Mouse (Mus musculus): ENCODE data around the gene Fhl1. TPM values are rescaled to one million over a fixed set of nuclear protein-coding genes. Genes with fewer than 3 reads are reported as not detected.

Gene Fhl1
- polyA plus RNA-seq, 1 experiment from 2014 or later: 81.7 TPM

GRCm38 (mm10) chrX:56756352-56756751 is 24.8 kb downstream of the Fhl1 start:
- WGBS: 84% methylated on average over 7 of the region's 7 CpGs

GRCm38 (mm10) chrX:56760257-56760760 is 28.7 kb downstream of the Fhl1 start:
- no peak for ATAC-seq (ENCODE audit: low FRiP score)
- H3K36me3 ChIP-seq: no peaks in the 10 kb centered on the region
- no peaks in the 10 kb centered on the region for H3K9me3 ChIP-seq (replicated peaks)
- no peak overlapping the region for H3K4me2 ChIP-seq (replicated peaks)
- H3K4me3 ChIP-seq: no peak overlapping the region
- H3K27ac ChIP-seq: no peak overlapping the region
- no peak overlapping the region for H3K9ac ChIP-seq
- 91% methylated on average over 3 of the region's 3 CpGs for WGBS
- H3K4me1 ChIP-seq: no peaks in the 10 kb centered on the region
- H3K27me3 ChIP-seq: no peaks in the 10 kb centered on the region

More at GRCm38 (mm10) chrX:56756352-56756751, 24.8 kb downstream of the Fhl1 start:
- no peak for ATAC-seq (ENCODE audit: low FRiP score)
- H3K4me3 ChIP-seq: no peak overlapping the region
- H3K9me3 ChIP-seq (replicated peaks): no peaks in the 10 kb centered on the region
- H3K36me3 ChIP-seq: no peaks in the 10 kb centered on the region
- no peak overlapping the region for H3K27ac ChIP-seq
- no peaks in the 10 kb centered on the region for H3K27me3 ChIP-seq
- H3K4me1 ChIP-seq: no peaks in the 10 kb centered on the region
- H3K4me2 ChIP-seq (replicated peaks): no peak overlapping the region
- no peak overlapping the region for H3K9ac ChIP-seq

- no peak overlapping the region for H3K9ac ChIP-seq
- H3K4me2 ChIP-seq (replicated peaks): no peak overlapping the region
- H3K4me1 ChIP-seq: no peaks in the 10 kb centered on the region
- H3K27ac ChIP-seq: no peak overlapping the region
- no peak overlapping the region for H3K4me3 ChIP-seq
- no peaks in the 10 kb centered on the region for H3K9me3 ChIP-seq (replicated peaks)
- H3K36me3 ChIP-seq: no peaks in the 10 kb centered on the region
- H3K27me3 ChIP-seq: no peaks in the 10 kb centered on the region
- ATAC-seq (ENCODE audit: low FRiP score): no peak
These were observed 38.3 kb downstream of the Fhl1 start for GRCm38 (mm10) chrX:56769838-56770237.

GRCm38 (mm10) chrX:56771751-56772150 is 40.2 kb downstream of the Fhl1 start:
- Histone ChIP-seq H3K4me3 (no peak overlapping the region), H3K9me3 (replicated peaks) (no peaks in the 10 kb centered on the region)
- no peak for ATAC-seq (ENCODE audit: low FRiP score)

GRCm38 (mm10) chrX:56773329-56773728 is 41.7 kb downstream of the Fhl1 start:
- Histone ChIP-seq H3K9ac (no peak overlapping the region), H3K4me3 (no peak overlapping the region), H3K36me3 (no peaks in the 10 kb centered on the region), H3K4me2 (replicated peaks) (no peak overlapping the region), H3K9me3 (replicated peaks) (no peaks in the 10 kb centered on the region), H3K27ac (no peak overlapping the region), H3K27me3 (no peaks in the 10 kb centered on the region), H3K4me1 (no peaks in the 10 kb centered on the region)
- no peak for ATAC-seq (ENCODE audit: low FRiP score)
- 91% methylated on average over 4 of the region's 4 CpGs for WGBS

More at GRCm38 (mm10) chrX:56771751-56772150, 40.2 kb downstream of the Fhl1 start:
- no peak overlapping the region for H3K27ac ChIP-seq
- H3K36me3 ChIP-seq: no peaks in the 10 kb centered on the region
- no peak overlapping the region for H3K4me2 ChIP-seq (replicated peaks)
- no peak overlapping the region for H3K9ac ChIP-seq
- no peaks in the 10 kb centered on the region for H3K27me3 ChIP-seq
- H3K4me1 ChIP-seq: no peaks in the 10 kb centered on the region
- WGBS: 68% methylated on average over 1 of the region's 1 CpGs

DNA sequence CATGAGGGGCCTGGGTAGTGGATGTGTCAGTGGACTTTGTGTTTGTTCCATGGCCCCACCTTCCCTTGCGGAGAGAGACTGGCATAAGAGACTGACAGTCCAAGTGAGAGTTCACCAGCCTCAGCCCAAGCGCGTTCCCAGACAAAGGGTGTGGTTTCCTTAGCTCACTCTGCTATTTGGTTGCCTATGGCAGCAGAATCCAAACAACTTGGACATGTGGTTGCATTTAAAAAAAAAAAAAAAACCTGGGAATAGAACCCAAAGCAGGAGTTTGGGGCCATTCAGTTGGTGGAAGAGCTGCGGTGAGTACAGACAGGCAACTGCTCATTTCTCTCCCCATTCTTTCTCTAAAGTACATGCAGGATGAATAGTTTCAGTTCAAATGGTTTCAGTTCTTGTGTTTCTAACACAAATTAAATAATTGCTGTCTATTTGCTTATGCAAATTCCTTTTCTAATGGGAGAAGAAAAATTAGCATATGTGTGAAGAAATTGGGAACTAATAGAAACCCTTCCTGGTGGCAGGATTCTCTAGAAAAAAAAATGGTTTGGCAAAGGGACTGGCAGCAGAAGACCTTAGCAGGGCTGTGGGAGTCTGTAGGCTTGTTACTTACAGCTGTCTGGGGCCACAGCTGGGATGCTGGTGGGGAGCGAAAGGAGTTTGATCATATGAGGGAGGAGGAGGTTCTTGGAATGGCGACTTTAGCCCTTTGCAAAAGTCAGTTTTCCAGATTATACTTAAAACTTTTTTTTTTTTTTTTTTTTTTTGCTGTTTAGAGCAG is 54.9 kb downstream of the Fhl1 start:
- H3K9me3 ChIP-seq (replicated peaks): no peaks in the 10 kb centered on the region
- H3K27ac ChIP-seq: no peak overlapping the region
- no peak for ATAC-seq (ENCODE audit: low FRiP score)
- no peak overlapping the region for H3K4me2 ChIP-seq (replicated peaks)
- no peaks in the 10 kb centered on the region for H3K4me1 ChIP-seq
- no peak overlapping the region for H3K4me3 ChIP-seq
- no peak overlapping the region for H3K9ac ChIP-seq
- 0 out of 2 replicates have a peak, but pooled peaks cover 4% of the 10 kb centered on the region for H3K36me3 ChIP-seq
- 75% methylated on average over 6 of the region's 6 CpGs for WGBS
- no peaks in the 10 kb centered on the region for H3K27me3 ChIP-seq

GRCm38 (mm10) chrX:56787486-56787885 is 55.9 kb downstream of the Fhl1 start:
- no peak overlapping the region for H3K27ac ChIP-seq
- H3K9ac ChIP-seq: no peak overlapping the region
- H3K4me2 ChIP-seq (replicated peaks): no peak overlapping the region
- H3K27me3 ChIP-seq: no peaks in the 10 kb centered on the region
- WGBS: 75% methylated on average over 3 of the region's 3 CpGs
- ATAC-seq (ENCODE audit: low FRiP score): no peak
- H3K4me1 ChIP-seq: no peaks in the 10 kb centered on the region
- no peaks in the 10 kb centered on the region for H3K9me3 ChIP-seq (replicated peaks)
- H3K4me3 ChIP-seq: no peak overlapping the region
- 0 out of 2 replicates have a peak, but pooled peaks cover 4% of the 10 kb centered on the region for H3K36me3 ChIP-seq

GRCm38 (mm10) chrX:56790591-56790990 is 59.0 kb downstream of the Fhl1 start:
- no peaks in the 10 kb centered on the region for H3K4me1 ChIP-seq
- H3K9me3 ChIP-seq (replicated peaks): no peaks in the 10 kb centered on the region
- WGBS: 81% methylated on average over 4 of the region's 4 CpGs
- H3K27me3 ChIP-seq: no peaks in the 10 kb centered on the region
- no peak for ATAC-seq (ENCODE audit: low FRiP score)
- H3K9ac ChIP-seq: no peak overlapping the region
- no peak overlapping the region for H3K4me2 ChIP-seq (replicated peaks)
- no peak overlapping the region for H3K4me3 ChIP-seq
- H3K36me3 ChIP-seq: peaks cover 10% of the 10 kb centered on the region; the same call in 1 of the 2 replicates
- no peak overlapping the region for H3K27ac ChIP-seq

DNA sequence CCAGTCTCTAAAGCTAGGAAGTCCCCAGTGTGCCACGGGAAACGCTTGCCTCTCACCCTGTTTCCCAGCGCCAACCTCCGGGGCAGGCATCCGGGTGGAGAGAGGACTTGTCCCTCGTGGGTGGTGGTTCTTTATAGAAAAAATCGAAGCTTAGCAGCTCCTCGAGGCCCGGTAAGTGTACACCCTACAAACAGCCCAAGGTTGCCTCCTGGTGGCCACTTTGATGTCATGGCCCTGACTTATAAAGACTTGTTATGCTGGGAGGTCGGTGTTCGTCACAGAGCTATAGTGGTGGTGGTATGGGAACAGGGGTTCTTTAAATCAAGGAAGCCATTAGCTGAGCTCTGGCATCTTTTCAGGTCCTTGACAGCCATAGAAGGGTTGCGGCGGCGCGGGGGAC is 59.7 kb downstream of the Fhl1 start:
- H3K9me3 ChIP-seq (replicated peaks): no peaks in the 10 kb centered on the region
- H3K4me2 ChIP-seq (replicated peaks): no peak overlapping the region
- no peaks in the 10 kb centered on the region for H3K27me3 ChIP-seq
- ATAC-seq (ENCODE audit: low FRiP score): peak; percentile 64; the same call in 1 of the 2 replicates
- no peak overlapping the region for H3K9ac ChIP-seq
- no peak overlapping the region for H3K27ac ChIP-seq
- peaks cover 10% of the 10 kb centered on the region; the same call in 1 of the 2 replicates for H3K36me3 ChIP-seq
- 59% methylated on average over 15 of the region's 15 CpGs for WGBS
- no peaks in the 10 kb centered on the region for H3K4me1 ChIP-seq
- H3K4me3 ChIP-seq: no peak overlapping the region

DNA sequence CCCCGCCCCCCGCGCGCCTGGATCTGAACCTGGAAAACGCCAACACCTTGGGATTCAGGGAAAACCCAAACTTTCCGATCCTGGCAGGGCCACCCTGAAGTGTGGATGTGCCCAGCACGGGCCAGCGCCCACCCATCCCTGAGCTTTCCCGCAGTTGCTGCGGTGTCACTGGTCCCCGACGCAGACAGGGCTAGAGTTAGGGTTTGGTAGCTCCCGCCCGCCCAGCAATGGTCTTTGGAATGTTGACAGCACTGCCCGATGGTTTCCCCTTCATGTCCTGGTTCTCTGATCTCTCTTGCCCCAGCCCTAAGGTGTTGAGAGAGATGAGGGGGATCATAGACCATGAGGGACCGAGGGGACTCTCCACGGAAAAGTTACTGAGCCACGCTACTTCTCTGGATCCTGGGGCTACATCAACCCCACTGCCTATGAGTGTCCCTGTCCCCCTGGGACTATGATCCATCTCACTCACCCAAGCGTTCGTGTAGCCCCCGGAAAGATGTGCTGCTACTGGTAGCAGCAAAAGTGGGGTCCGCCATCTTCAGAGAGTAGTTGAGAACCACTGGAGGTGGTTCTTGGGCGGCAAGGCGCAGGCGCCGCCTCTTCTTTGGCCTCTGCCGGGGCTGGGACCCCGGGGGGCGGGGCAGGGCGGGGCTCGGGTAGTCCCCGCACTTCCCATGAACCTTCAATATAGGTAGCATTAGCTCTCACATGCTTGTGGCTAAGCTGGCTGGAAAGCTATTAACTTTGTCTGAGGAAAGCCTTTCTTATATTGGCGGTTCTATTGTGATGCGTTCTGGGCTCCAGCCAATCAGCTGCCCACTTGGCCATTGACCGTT is 90.4 kb downstream of the Fhl1 start, which contains the start of gene Map7d3:
Gene Map7d3, minus strand, starts transcription at position 562 of the 839 bp plus-strand sequence.
- H3K4me1 ChIP-seq: no peaks in the 10 kb centered on the region
- peak; percentile 56 for ATAC-seq (ENCODE audit: low FRiP score)
- no peaks in the 10 kb centered on the region for H3K9me3 ChIP-seq (replicated peaks)
- peak within 1 kb of the TSS; percentile 37 for H3K4me3 ChIP-seq
- H3K4me2 ChIP-seq (replicated peaks): peak within 1 kb of the TSS; percentile 60
- H3K36me3 ChIP-seq: no peaks in the 10 kb centered on the region
- H3K9ac ChIP-seq: peak within 1 kb of the TSS; percentile 43; the same call in 1 of the 2 replicates
- no peaks in the 10 kb centered on the region for H3K27me3 ChIP-seq
- WGBS: 21% methylated on average over 35 of the region's 35 CpGs
- H3K27ac ChIP-seq: no peak within 1 kb of the TSS

- ATAC-seq (ENCODE audit: low FRiP score): no peak
- no peak overlapping the region for H3K9ac ChIP-seq
- H3K27me3 ChIP-seq: no peaks in the 10 kb centered on the region
These were observed 95.9 kb downstream of the Fhl1 start for GRCm38 (mm10) chrX:56827492-56827891.

GRCm38 (mm10) chrX:56835842-56836241 is 104.3 kb downstream of the Fhl1 start:
- WGBS: 89% methylated on average over 6 of the region's 6 CpGs
- Histone ChIP-seq H3K9ac (no peak overlapping the region), H3K27ac (no peak overlapping the region), H3K9me3 (replicated peaks) (no peaks in the 10 kb centered on the region), H3K4me3 (no peak overlapping the region), H3K27me3 (no peaks in the 10 kb centered on the region), H3K4me2 (replicated peaks) (no peak overlapping the region), H3K36me3 (no peaks in the 10 kb centered on the region), H3K4me1 (no peaks in the 10 kb centered on the region)
- no peak for ATAC-seq (ENCODE audit: low FRiP score)

More at GRCm38 (mm10) chrX:56827492-56827891, 95.9 kb downstream of the Fhl1 start:
- no peaks in the 10 kb centered on the region for H3K9me3 ChIP-seq (replicated peaks)
- H3K27ac ChIP-seq: no peak overlapping the region
- H3K36me3 ChIP-seq: no peaks in the 10 kb centered on the region
- no peaks in the 10 kb centered on the region for H3K4me1 ChIP-seq
- H3K4me2 ChIP-seq (replicated peaks): no peak overlapping the region
- WGBS: 85% methylated on average over 6 of the region's 6 CpGs
- H3K4me3 ChIP-seq: no peak overlapping the region

Measured in hindbrain, embryonic 12.5 days (tissue).